Mouse (Mus musculus): ENCODE results near the gene Gm49320. TPM values are rescaled to one million over a fixed set of nuclear protein-coding genes. Genes with fewer than 3 reads are reported as not detected.
A peak's percentile ranks its signal among the peaks of the same experiment; 100 is the strongest.

Gene Gm49320
- polyA plus RNA-seq, 1 experiment from 2014 or later, result 0.86 TPM

- ATAC-seq, result peak; percentile 37; the same call in 1 of the 2 replicates
- Histone ChIP-seq H3K4me1 (ENCODE audit: insufficient read depth, low read depth, low read length) (no peaks in the 10 kb centered on the region), H3K36me3 (ENCODE audit: insufficient read depth, low read length) (no peaks in the 10 kb centered on the region), H3K4me3 (ENCODE audit: low read depth, low read length) (no peak overlapping the region), H3K27me3 (replicated peaks; ENCODE audit: insufficient read depth, low read length) (no peaks in the 10 kb centered on the region), H3K4me2 (replicated peaks; ENCODE audit: low read depth, low read length) (no peak overlapping the region), H3K9me3 (ENCODE audit: low read length) (no peaks in the 10 kb centered on the region), H3K27ac (ENCODE audit: low read length) (no peak overlapping the region), H3K9ac (replicated peaks; ENCODE audit: low read depth) (no peak overlapping the region)
- WGBS, result 30% methylated on average over 33 of the region's 38 CpGs
- DNase-seq (ENCODE audit: low spot score), result peak; percentile 30
- peak; percentile 39 for TF ChIP-seq CTCF (IDR thresholded peaks at IDR 0.05)
- no peak for TF ChIP-seq EP300 (IDR thresholded peaks at IDR 0.05)
Observed at GRCm38 (mm10) chr8:4205246-4206123, 33.2 kb upstream of the Gm49320 start.

- Histone ChIP-seq H3K27me3 (replicated peaks; ENCODE audit: insufficient read depth, low read length) (no peaks in the 10 kb centered on the region), H3K36me3 (ENCODE audit: insufficient read depth, low read length) (no peaks in the 10 kb centered on the region), H3K9me3 (ENCODE audit: low read length) (no peaks in the 10 kb centered on the region), H3K27ac (ENCODE audit: low read length) (no peak overlapping the region), H3K9ac (replicated peaks; ENCODE audit: low read depth) (no peak overlapping the region), H3K4me3 (ENCODE audit: low read depth, low read length) (no peak overlapping the region), H3K4me2 (replicated peaks; ENCODE audit: low read depth, low read length) (0 out of 2 replicates have a peak overlapping the region, but pooled peaks have one; percentile 8), H3K4me1 (ENCODE audit: insufficient read depth, low read depth, low read length) (no peaks in the 10 kb centered on the region)
- 29% methylated on average over 44 of the region's 44 CpGs for WGBS
- DNase-seq (ENCODE audit: low spot score) (no peak), ATAC-seq (peak; percentile 60)
- TF ChIP-seq EP300 (IDR thresholded peaks at IDR 0.05) (no peak), CTCF (IDR thresholded peaks at IDR 0.05) (no peak)
Observed at GRCm38 (mm10) chr8:4206182-4207015, 32.3 kb upstream of the Gm49320 start.

GRCm38 (mm10) chr8:4207016-4207350, 31.7 kb upstream of the Gm49320 start:
- H3K27me3 ChIP-seq (replicated peaks; ENCODE audit: insufficient read depth, low read length), result no peaks in the 10 kb centered on the region
- no peak overlapping the region for H3K9ac ChIP-seq (replicated peaks; ENCODE audit: low read depth)
- TF ChIP-seq CTCF (IDR thresholded peaks at IDR 0.05) (no peak), EP300 (IDR thresholded peaks at IDR 0.05) (no peak)
- no peaks in the 10 kb centered on the region for H3K4me1 ChIP-seq (ENCODE audit: insufficient read depth, low read depth, low read length)
- no peaks in the 10 kb centered on the region for H3K36me3 ChIP-seq (ENCODE audit: insufficient read depth, low read length)
- no peak overlapping the region for H3K4me3 ChIP-seq (ENCODE audit: low read depth, low read length)
- no peak overlapping the region for H3K27ac ChIP-seq (ENCODE audit: low read length)
- ATAC-seq (no peak; the same call in 1 of the 2 replicates), DNase-seq (ENCODE audit: low spot score) (peak; percentile 29)
- WGBS, result 49% methylated on average over 2 of the region's 2 CpGs
- no peaks in the 10 kb centered on the region for H3K9me3 ChIP-seq (ENCODE audit: low read length)
- no peak overlapping the region for H3K4me2 ChIP-seq (replicated peaks; ENCODE audit: low read depth, low read length)

- WGBS, result 68% methylated on average over 6 of the region's 6 CpGs
- no peak overlapping the region for H3K4me2 ChIP-seq (replicated peaks; ENCODE audit: low read depth, low read length)
- TF ChIP-seq CTCF (IDR thresholded peaks at IDR 0.05), result peak; percentile 17; the same call in 1 of the 2 replicates
- no peak for TF ChIP-seq EP300 (IDR thresholded peaks at IDR 0.05)
- no peaks in the 10 kb centered on the region for H3K36me3 ChIP-seq (ENCODE audit: insufficient read depth, low read length)
- H3K4me3 ChIP-seq (ENCODE audit: low read depth, low read length), result no peak overlapping the region
- ATAC-seq, result no peak
- H3K27ac ChIP-seq (ENCODE audit: low read length), result no peak overlapping the region
- 0 out of 2 replicates have a peak, but pooled peaks cover 9% of the 10 kb centered on the region for H3K4me1 ChIP-seq (ENCODE audit: insufficient read depth, low read depth, low read length)
- no peaks in the 10 kb centered on the region for H3K27me3 ChIP-seq (replicated peaks; ENCODE audit: insufficient read depth, low read length)
- no peak overlapping the region for H3K9ac ChIP-seq (replicated peaks; ENCODE audit: low read depth)
- DNase-seq (ENCODE audit: low spot score), result no peak
- H3K9me3 ChIP-seq (ENCODE audit: low read length), result no peaks in the 10 kb centered on the region
Observed at GRCm38 (mm10) chr8:4211097-4211496, 27.6 kb upstream of the Gm49320 start.

- H3K4me2 ChIP-seq (replicated peaks; ENCODE audit: low read depth, low read length), result peak overlapping the region; percentile 83
- TF ChIP-seq EP300 (IDR thresholded peaks at IDR 0.05) (no peak), CTCF (IDR thresholded peaks at IDR 0.05) (no peak)
- peaks cover 12% of the 10 kb centered on the region; the same call in 1 of the 2 replicates for H3K4me1 ChIP-seq (ENCODE audit: insufficient read depth, low read depth, low read length)
- H3K9ac ChIP-seq (replicated peaks; ENCODE audit: low read depth), result peak overlapping the region; percentile 23; the same call in 1 of the 2 replicates
- H3K27me3 ChIP-seq (replicated peaks; ENCODE audit: insufficient read depth, low read length), result 0 out of 2 replicates have a peak, but pooled peaks cover 4% of the 10 kb centered on the region
- ATAC-seq, result peak; percentile 16
- no peaks in the 10 kb centered on the region for H3K36me3 ChIP-seq (ENCODE audit: insufficient read depth, low read length)
- H3K27ac ChIP-seq (ENCODE audit: low read length), result peak overlapping the region; percentile 54; the same call in 1 of the 2 replicates
- peak overlapping the region; percentile 38 for H3K4me3 ChIP-seq (ENCODE audit: low read depth, low read length)
- DNase-seq (ENCODE audit: low spot score), result peak; percentile 60
- H3K9me3 ChIP-seq (ENCODE audit: low read length), result no peaks in the 10 kb centered on the region
- WGBS, result under 1% methylated on average over 20 of the region's 25 CpGs
Observed at GRCm38 (mm10) chr8:4212809-4213209, 25.9 kb upstream of the Gm49320 start.

Measured in lung, postnatal 0 days (tissue).